Mouse (Mus musculus): Measurements from ENCODE around the gene Slc8b1. TPM values are rescaled to one million over a fixed set of nuclear protein-coding genes. Genes with fewer than 3 reads are reported as not detected.

Slc8b1 gene
- polyA plus RNA-seq, 1 experiment from 2014 or later, result 3.5 TPM

DNA sequence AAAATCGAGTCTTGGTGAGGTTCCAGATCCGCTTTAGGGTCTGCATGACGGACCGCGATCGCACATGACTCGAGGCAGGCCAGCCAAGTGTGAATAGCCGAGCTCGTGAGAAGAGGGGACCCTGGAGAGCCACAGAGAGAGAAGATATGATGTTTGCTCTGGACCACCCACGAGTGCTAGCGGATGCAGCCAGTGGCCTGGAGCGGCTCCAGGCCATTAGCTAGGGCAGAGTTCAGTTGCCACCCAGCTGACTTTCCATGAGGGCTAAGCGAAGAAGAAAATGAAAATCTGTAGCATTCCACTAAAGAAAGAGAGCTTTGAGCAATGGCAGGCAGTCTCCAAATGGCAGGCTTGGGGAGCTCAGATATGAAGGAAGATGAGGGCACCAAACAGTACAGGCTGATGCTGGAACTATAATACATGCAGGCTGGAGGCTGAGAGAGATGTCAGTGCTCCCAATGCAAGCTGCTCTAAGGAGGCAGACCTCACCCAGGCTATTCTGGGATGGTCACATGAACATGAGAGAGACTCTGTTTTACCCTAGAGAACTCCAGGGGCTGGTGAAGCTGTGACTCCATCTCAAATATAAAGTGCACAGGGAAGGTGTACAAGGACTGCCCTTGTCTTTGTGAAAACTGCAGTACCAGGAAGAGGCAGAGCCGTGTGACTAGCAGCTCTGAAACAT, 60.2 kb downstream of the Slc8b1 start:
- H3K4me1 ChIP-seq, result peaks cover 47% of the 10 kb centered on the region
- no peak for ATAC-seq (ENCODE audit: low FRiP score)
- H3K36me3 ChIP-seq, result no peaks in the 10 kb centered on the region
- H3K9me3 ChIP-seq (replicated peaks), result no peaks in the 10 kb centered on the region
- H3K9ac ChIP-seq, result 0 out of 2 replicates have a peak overlapping the region, but pooled peaks have one; percentile 15
- no peak overlapping the region for H3K4me3 ChIP-seq
- no peak overlapping the region for H3K4me2 ChIP-seq (replicated peaks)
- WGBS, result 46% methylated on average over 14 of the region's 14 CpGs
- no peaks in the 10 kb centered on the region for H3K27me3 ChIP-seq
- peak overlapping the region; percentile 55; the same call in 1 of the 2 replicates for H3K27ac ChIP-seq

DNA sequence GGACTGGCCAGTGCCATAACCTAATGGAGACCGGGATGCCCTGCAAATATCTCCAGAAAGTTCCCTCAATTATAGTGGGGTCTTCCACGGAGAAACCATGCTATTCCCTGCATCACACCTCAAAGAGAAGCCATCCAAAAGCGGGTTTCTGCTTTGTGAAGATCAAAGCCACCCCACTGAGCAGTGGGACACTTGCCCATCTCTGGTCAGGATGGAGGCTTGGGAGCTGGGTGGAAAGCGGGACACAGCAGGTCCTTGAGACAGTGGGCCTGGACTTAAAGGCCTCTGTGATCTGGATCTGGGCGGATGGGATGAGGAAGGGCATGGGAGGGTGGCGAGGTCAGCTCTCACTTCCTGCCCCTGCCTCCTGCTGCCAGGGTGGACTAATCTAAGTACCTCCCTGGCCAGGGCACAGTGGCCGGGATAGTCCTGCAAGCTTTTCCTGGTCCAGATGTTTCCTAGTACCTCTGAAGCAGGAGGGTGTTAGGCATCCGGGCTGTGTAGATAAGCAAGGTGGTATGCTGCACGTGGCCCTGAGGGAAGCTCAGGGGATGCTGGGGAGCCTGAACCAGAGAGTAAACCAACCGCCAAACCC, 63.6 kb downstream of the Slc8b1 start:
- no peaks in the 10 kb centered on the region for H3K27me3 ChIP-seq
- no peaks in the 10 kb centered on the region for H3K9me3 ChIP-seq (replicated peaks)
- ATAC-seq (ENCODE audit: low FRiP score), result no peak
- no peak overlapping the region for H3K9ac ChIP-seq
- no peak overlapping the region for H3K27ac ChIP-seq
- no peak overlapping the region for H3K4me3 ChIP-seq
- H3K4me2 ChIP-seq (replicated peaks), result no peak overlapping the region
- WGBS, result 77% methylated on average over 10 of the region's 10 CpGs
- H3K4me1 ChIP-seq, result peaks cover 35% of the 10 kb centered on the region
- no peaks in the 10 kb centered on the region for H3K36me3 ChIP-seq

DNA sequence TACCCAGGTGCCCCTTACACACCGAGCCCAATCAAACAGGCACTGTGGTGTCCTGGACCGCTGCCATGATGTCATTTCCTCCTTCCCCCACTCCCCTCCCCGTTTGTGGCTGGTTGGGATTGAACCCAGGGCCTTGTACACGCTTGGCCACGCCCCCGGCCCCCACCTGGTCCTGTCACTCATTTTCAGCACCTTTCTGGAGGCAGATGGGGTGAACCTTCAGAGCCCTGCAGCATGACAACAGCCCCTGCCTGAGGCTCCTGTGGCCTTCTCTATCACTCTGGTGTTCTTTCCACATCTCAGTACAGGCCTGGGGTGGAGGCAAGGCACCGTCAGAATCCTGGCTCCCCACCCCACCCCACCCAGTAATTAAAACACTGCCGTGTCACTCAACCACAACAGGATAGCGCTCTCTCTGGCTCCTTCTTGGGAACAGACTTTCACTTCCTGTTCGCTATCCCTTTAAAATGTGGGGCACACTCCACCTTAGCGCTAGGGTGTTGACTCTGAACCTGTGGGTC, 65.9 kb downstream of the Slc8b1 start:
- WGBS, result 86% methylated on average over 11 of the region's 11 CpGs
- ATAC-seq (ENCODE audit: low FRiP score), result no peak
- H3K9ac ChIP-seq, result no peak overlapping the region
- H3K4me3 ChIP-seq, result no peak overlapping the region
- H3K27ac ChIP-seq, result no peak overlapping the region
- peaks cover 28% of the 10 kb centered on the region for H3K4me1 ChIP-seq
- no peaks in the 10 kb centered on the region for H3K9me3 ChIP-seq (replicated peaks)
- H3K27me3 ChIP-seq, result no peaks in the 10 kb centered on the region
- H3K4me2 ChIP-seq (replicated peaks), result no peak overlapping the region
- no peaks in the 10 kb centered on the region for H3K36me3 ChIP-seq

DNA sequence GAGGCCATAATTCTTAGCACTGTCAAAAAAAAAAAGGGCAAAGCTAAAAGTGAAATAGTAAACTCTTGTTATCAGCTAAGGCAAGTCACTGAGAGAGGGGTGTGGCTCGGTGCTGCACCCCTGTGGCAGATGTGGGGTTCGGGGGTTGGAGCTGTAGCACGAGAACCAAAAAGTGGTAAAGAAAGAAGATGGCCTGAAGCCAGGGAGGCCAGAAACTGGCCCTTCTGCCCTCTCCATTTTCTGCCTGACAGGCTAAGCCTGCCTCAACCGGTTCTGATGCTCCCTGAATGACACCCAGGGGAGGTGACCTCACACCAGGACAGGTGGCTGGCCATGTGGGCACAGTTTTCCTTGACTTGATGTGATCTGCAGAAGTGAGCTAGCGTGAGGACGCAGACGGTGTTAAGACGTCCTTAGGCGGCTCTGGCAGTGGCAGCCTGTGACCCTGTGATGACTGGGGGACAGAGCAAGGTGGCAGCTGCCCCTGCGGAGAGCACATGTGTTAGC, 67.0 kb downstream of the Slc8b1 start:
- peaks cover 5% of the 10 kb centered on the region; the same call in 1 of the 2 replicates for H3K36me3 ChIP-seq
- H3K9me3 ChIP-seq (replicated peaks), result no peaks in the 10 kb centered on the region
- 43% methylated on average over 10 of the region's 10 CpGs for WGBS
- 0 out of 2 replicates have a peak, but pooled peaks have one; percentile 5 for ATAC-seq (ENCODE audit: low FRiP score)
- peak overlapping the region; percentile 67; the same call in 1 of the 2 replicates for H3K27ac ChIP-seq
- H3K4me1 ChIP-seq, result peaks cover 28% of the 10 kb centered on the region
- H3K4me2 ChIP-seq (replicated peaks), result no peak overlapping the region
- H3K27me3 ChIP-seq, result no peaks in the 10 kb centered on the region
- no peak overlapping the region for H3K9ac ChIP-seq
- no peak overlapping the region for H3K4me3 ChIP-seq

DNA sequence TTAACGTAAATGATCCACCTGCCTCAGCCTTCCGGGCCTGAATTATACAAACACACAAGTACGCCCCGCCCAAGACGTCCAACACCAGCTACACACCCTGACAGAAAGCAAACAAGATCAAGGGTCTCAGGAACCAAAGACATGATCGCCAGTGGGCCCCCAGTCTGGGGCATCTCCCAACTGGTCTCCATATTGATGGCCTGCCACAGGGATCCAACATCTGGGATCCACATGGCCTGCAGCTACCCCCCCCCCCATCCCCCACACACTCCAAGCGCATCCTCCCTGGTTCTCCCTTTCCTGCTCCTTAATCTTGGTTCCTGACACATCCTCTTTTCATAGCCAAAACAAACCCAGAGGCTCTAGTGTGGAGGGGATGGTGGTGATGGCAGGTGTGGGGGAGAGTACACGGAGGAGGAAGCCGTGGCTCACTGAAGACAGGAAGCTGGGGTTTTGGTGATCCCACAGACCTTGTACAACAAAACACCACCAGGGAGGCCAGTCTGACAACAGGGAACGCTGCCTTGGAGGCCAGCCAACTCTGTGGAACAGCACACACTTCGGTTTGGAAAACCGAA, 67.6 kb downstream of the Slc8b1 start:
- Histone ChIP-seq H3K27ac (peak overlapping the region; percentile 67), H3K27me3 (no peaks in the 10 kb centered on the region), H3K4me2 (replicated peaks) (no peak overlapping the region), H3K9ac (no peak overlapping the region), H3K9me3 (replicated peaks) (no peaks in the 10 kb centered on the region), H3K4me1 (peaks cover 28% of the 10 kb centered on the region), H3K4me3 (no peak overlapping the region), H3K36me3 (peaks cover 11% of the 10 kb centered on the region; the same call in 1 of the 2 replicates)
- 51% methylated on average over 12 of the region's 12 CpGs for WGBS
- peak; percentile 17; the same call in 1 of the 2 replicates for ATAC-seq (ENCODE audit: low FRiP score)

DNA sequence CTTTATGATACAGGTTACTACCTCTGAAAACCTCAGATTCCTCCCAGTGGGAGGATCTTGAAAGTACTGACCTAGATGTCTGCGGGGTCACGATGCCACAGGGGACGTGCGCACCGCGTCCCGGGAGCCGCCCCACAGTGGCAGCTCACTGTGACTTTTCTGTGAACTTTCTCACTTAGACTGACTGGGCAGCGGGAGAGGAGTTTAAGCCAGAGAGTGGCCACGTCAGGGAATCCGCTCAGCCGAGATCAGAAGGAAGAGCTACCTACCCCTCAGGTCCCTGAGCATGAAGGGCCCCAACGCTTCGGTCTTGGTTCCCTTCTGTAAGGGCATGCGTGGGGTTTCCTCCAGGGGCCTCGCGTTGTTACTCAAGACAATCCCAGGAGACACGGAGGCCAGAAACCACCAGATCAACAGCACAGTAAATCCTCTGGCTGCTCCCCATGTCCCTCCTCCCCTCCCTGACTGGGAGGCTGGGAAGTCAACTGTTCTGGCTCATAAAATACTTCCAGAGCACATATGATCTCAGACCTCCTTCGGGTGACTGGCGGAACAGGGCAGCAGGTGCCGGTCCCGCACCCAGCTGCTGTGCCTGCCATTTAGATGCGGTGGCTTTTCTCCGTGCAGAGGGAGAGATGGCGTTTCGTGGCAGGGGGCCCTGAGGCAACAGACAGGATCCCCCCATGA, 68.4 kb downstream of the Slc8b1 start:
- Histone ChIP-seq H3K9me3 (replicated peaks) (no peaks in the 10 kb centered on the region), H3K4me1 (peaks cover 28% of the 10 kb centered on the region), H3K27ac (peak overlapping the region; percentile 67), H3K4me3 (no peak overlapping the region), H3K4me2 (replicated peaks) (no peak overlapping the region), H3K9ac (no peak overlapping the region), H3K36me3 (peaks cover 19% of the 10 kb centered on the region; the same call in 1 of the 2 replicates), H3K27me3 (no peaks in the 10 kb centered on the region)
- 56% methylated on average over 26 of the region's 26 CpGs for WGBS
- no peak for ATAC-seq (ENCODE audit: low FRiP score)

DNA sequence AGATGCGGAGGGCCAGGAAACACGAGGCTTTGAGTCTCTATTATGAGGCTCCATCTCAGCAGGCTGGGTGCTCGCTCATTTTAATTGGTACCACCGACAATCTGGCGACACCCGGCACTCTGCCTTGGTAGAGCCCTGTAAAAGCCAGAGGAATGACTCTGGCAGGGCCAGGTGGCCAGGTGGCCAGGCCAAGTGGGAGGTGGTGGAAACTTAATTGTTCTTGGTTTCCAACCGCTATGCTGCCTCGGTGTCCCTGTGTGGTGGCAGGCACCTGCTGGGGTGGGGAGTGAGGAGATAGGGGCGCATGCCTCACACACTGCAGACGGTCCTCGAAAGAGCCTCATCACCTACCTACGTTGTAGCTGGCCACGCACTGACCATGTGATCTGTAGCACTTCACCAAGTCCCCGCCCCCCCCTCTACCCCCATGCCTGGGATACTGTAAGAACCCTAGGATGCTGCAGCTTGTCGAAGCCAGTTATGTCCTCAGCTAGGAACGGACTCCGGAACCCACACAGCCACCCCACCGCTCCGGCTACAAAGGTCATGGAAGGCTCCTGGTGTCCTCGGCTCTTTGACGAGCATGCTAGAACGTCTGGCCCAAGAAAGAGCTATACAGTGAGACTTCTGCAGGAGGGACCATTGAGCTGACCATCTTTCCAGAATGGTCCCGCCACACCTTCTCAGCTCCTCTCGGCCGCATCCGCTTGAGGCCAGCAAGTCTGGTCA, 69.1 kb downstream of the Slc8b1 start:
- H3K4me2 ChIP-seq (replicated peaks), result no peak overlapping the region
- peak overlapping the region; percentile 67 for H3K27ac ChIP-seq
- 80% methylated on average over 26 of the region's 26 CpGs for WGBS
- no peak for ATAC-seq (ENCODE audit: low FRiP score)
- H3K27me3 ChIP-seq, result no peaks in the 10 kb centered on the region
- H3K9ac ChIP-seq, result no peak overlapping the region
- H3K9me3 ChIP-seq (replicated peaks), result no peaks in the 10 kb centered on the region
- peaks cover 34% of the 10 kb centered on the region for H3K4me1 ChIP-seq
- H3K36me3 ChIP-seq, result peaks cover 24% of the 10 kb centered on the region; the same call in 1 of the 2 replicates
- no peak overlapping the region for H3K4me3 ChIP-seq

DNA sequence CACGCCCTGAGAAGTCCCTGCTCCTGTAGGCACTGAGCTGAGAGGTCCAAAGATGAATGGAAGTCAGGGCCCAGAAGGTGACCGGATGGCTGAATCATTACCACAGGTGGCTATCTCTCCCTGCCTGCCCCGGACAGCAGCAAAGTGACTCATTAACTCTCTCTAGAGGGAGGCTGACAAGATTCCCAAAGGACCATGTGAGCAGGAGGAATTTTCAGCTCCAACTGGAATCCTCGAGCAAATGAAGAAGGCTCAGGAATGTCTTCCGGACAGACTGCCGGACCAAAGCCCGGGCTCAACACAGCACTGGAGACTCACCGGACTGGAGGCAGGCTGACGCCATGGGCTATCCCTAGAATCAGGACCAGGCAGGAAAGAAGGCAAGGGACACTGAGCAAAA, 71.0 kb downstream of the Slc8b1 start:
- Histone ChIP-seq H3K9me3 (replicated peaks) (no peaks in the 10 kb centered on the region), H3K4me3 (no peak overlapping the region), H3K4me1 (peaks cover 42% of the 10 kb centered on the region), H3K4me2 (replicated peaks) (no peak overlapping the region), H3K36me3 (peaks cover 24% of the 10 kb centered on the region; the same call in 1 of the 2 replicates), H3K27me3 (no peaks in the 10 kb centered on the region), H3K9ac (no peak overlapping the region), H3K27ac (no peak overlapping the region)
- WGBS, result 80% methylated on average over 9 of the region's 9 CpGs
- no peak for ATAC-seq (ENCODE audit: low FRiP score)

DNA sequence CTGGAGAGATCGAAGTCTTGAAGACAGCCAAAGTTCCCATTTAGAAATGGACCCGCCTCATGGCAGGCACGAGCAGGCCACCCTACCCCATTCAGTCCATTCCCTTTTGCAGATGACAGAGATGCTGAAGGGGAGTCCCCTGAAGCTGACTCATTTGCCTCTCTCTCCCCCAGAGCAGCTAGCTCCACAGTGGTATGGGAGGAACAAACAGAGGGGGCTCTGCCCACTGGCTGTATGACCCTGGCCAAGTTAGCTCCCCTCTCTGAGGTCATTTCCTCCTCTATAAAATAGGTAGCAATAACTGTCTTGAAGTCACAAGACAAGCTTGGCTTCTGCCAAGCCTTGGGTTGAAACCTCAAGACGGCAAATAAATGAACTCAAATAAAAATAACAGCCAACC, 72.5 kb downstream of the Slc8b1 start:
- no peaks in the 10 kb centered on the region for H3K9me3 ChIP-seq (replicated peaks)
- no peak overlapping the region for H3K4me2 ChIP-seq (replicated peaks)
- H3K4me3 ChIP-seq, result no peak overlapping the region
- H3K27ac ChIP-seq, result no peak overlapping the region
- 90% methylated on average over 4 of the region's 4 CpGs for WGBS
- H3K36me3 ChIP-seq, result peaks cover 24% of the 10 kb centered on the region; the same call in 1 of the 2 replicates
- no peaks in the 10 kb centered on the region for H3K27me3 ChIP-seq
- H3K4me1 ChIP-seq, result peaks cover 47% of the 10 kb centered on the region
- H3K9ac ChIP-seq, result no peak overlapping the region
- ATAC-seq (ENCODE audit: low FRiP score), result no peak
